In genomic region chr9:41578221-41579106, GRCm38 (mm10) we compare ENCODE assay signal across 12 mouse cellular contexts.
DNase-seq lines count a peak whose midpoint lies in the region; ATAC-seq and TF ChIP-seq lines count a peak whose summit lies in the region.
"Had no signal": no experiment of that assay in that cellular context is flagged by ENCODE, and none has a peak within 500 bp of the region (broad histone marks: within the 10 kb centered on the region; RNA-seq: fewer than 3 reads in every experiment).

No protein-coding gene starts in this region.

- H3K9ac ChIP-seq in embryonic facial prominence, embryonic 13.5 days = peak overlapping the region; percentile 96
- peak overlapping the region; percentile 97 for H3K9ac ChIP-seq in hindbrain, embryonic 12.5 days
- peak overlapping the region; percentile 96 for H3K9ac ChIP-seq in midbrain, embryonic 13.5 days (replicated peaks)

- DNase-seq in brain, embryonic 14.5 days (ENCODE audit: low read depth) = peak; percentile 76
- no peak for DNase-seq in thymus, postnatal 14 days
- DNase-seq in layer of hippocampus, adult 9-11 months = no peak
- DNase-seq in liver = no peak
- DNase-seq: cerebellum, adult 18-20 months; heart, postnatal 14 days; spleen, adult 18-20 months had no signal

- peaks cover 35% of the 10 kb centered on the region for H3K4me1 ChIP-seq in embryonic facial prominence, embryonic 13.5 days
- peaks cover 27% of the 10 kb centered on the region for H3K4me1 ChIP-seq in hindbrain, embryonic 12.5 days
- H3K4me1 ChIP-seq in midbrain, embryonic 13.5 days (replicated peaks) = peaks cover 43% of the 10 kb centered on the region

- H3K27ac ChIP-seq in embryonic facial prominence, embryonic 13.5 days = peak overlapping the region; percentile 100
- peak overlapping the region; percentile 99 for H3K27ac ChIP-seq in hindbrain, embryonic 12.5 days
- H3K27ac ChIP-seq in midbrain, embryonic 13.5 days = peak overlapping the region; percentile 99

- H3K4me2 ChIP-seq in embryonic facial prominence, embryonic 13.5 days = peak overlapping the region; percentile 75
- peak overlapping the region; percentile 59 for H3K4me2 ChIP-seq in hindbrain, embryonic 12.5 days (replicated peaks)
- peak overlapping the region; percentile 69 for H3K4me2 ChIP-seq in midbrain, embryonic 13.5 days (replicated peaks)

- 42% methylated on average over 14 of the region's 14 CpGs for WGBS in embryonic facial prominence, embryonic 13.5 days
- WGBS in hindbrain, embryonic 12.5 days = 60% methylated on average over 14 of the region's 14 CpGs
- WGBS in midbrain, embryonic 13.5 days = 36% methylated on average over 14 of the region's 14 CpGs

- no peak for ATAC-seq in embryonic facial prominence, embryonic 13.5 days (ENCODE audit: insufficient number of reproducible peaks, insufficient read depth, low FRiP score, low TSS enrichment, low read depth)
- no peak for ATAC-seq in hindbrain, embryonic 12.5 days (ENCODE audit: low FRiP score)
- no peak for ATAC-seq in midbrain, embryonic 13.5 days
- ATAC-seq: lung, postnatal 0 days had no signal

- H3K4me3 ChIP-seq in embryonic facial prominence, embryonic 13.5 days = peak overlapping the region; percentile 72
- peak overlapping the region; percentile 77 for H3K4me3 ChIP-seq in hindbrain, embryonic 12.5 days
- H3K4me3 ChIP-seq in midbrain, embryonic 13.5 days (replicated peaks) = peak overlapping the region; percentile 67

- H3K9me3 ChIP-seq in embryonic facial prominence, embryonic 13.5 days = no peaks in the 10 kb centered on the region
- H3K9me3 ChIP-seq in hindbrain, embryonic 12.5 days (replicated peaks) = no peaks in the 10 kb centered on the region
- H3K9me3 ChIP-seq in midbrain, embryonic 13.5 days = no peaks in the 10 kb centered on the region
- H3K9me3 ChIP-seq: G1E had no signal

- TF ChIP-seq POLR2A in brain, embryonic 14.5 days (IDR thresholded peaks at IDR 0.05; ENCODE audit: borderline replicate concordance, extremely low read depth, insufficient read depth, insufficient read length, poor library complexity, severe bottlenecking) = 0 out of 2 replicates have a peak, but pooled peaks have one; percentile 13

- TF ChIP-seq CTCF in brain, embryonic 14.5 days (IDR thresholded peaks at IDR 0.05; ENCODE audit: borderline replicate concordance, extremely low read depth, insufficient read depth, insufficient read length) = no peak

- H3K27me3 ChIP-seq in embryonic facial prominence, embryonic 13.5 days = no peaks in the 10 kb centered on the region
- H3K27me3 ChIP-seq in hindbrain, embryonic 12.5 days = no peaks in the 10 kb centered on the region
- H3K27me3 ChIP-seq in midbrain, embryonic 13.5 days = no peaks in the 10 kb centered on the region

- H3K36me3 ChIP-seq in embryonic facial prominence, embryonic 13.5 days = no peaks in the 10 kb centered on the region
- no peaks in the 10 kb centered on the region for H3K36me3 ChIP-seq in hindbrain, embryonic 12.5 days
- no peaks in the 10 kb centered on the region for H3K36me3 ChIP-seq in midbrain, embryonic 13.5 days
- H3K36me3 ChIP-seq: G1E had no signal
